Mouse (Mus musculus) MEL (cell line): ENCODE measurements at regions not wholly inside any gene's neighbourhood (a gene's known extent, or its start where the extent isn't known, plus 50 kb on each side); places are given as distances from the start of the nearest gene placed in this dataset.

Experiments used
- CTCF ChIP-seq, 3 experiments: IDR thresholded peaks in 2 of 3; conservative IDR thresholded peaks in 1 of 3; 2 replicates each; pipeline ENCODE4 v1.5.1; 2011 to 2012; ENCODE audit warnings: low read length in 3 of 3, low read depth in 2 of 3, mild to moderate bottlenecking in 2 of 3, improper control_type of control experiment in 1 of 3, inconsistent platforms in 1 of 3, mixed read lengths in 1 of 3, moderate library complexity in 1 of 3; ENCODE audit not compliant: control insufficient read depth in 1 of 3, insufficient read depth in 1 of 3, poor library complexity in 1 of 3, severe bottlenecking in 1 of 3
- E2F4 ChIP-seq: IDR thresholded peaks from 2 replicates; pipeline ENCODE4 v1.6.1; 2011; ENCODE audit warnings: low read depth, low read length, improper control_type of control experiment, borderline replicate concordance
- TBP ChIP-seq: IDR thresholded peaks from 2 replicates; pipeline ENCODE4 v1.8.0; 2011; ENCODE audit warnings: low read depth, low read length, improper control_type of control experiment

DNA sequence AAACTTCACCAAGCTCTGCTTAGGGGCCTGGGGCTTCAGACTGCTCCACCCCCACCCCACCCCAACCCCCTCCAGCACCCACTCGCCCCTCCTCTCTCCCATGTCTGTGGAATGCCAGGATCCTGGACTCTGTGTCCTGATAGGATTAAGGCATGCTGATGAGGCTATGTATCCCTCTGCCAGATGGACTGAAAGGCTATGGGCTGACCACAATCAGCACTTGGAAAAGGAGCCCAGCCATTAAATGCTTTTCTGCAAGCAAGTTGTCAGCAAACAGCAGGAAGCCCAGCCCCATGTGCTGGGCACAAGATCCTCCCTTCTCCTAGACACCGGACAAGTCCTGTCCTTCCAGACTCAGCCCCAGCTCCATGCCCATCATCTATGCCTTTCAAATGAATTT, 76.7 kb downstream of the Tmem17 start:
- TF ChIP-seq CTCF (IDR thresholded peaks at IDR 0.05 in 2 of 3, conservative IDR thresholded peaks at IDR 0.05 in 1 of 3; ENCODE audit: control insufficient read depth in 1 of 3, insufficient read depth in 1 of 3, low read depth in 2 of 3, low read length in 3 of 3, poor library complexity in 1 of 3, severe bottlenecking in 1 of 3) = no peak
- TF ChIP-seq TBP = no peak
- TF ChIP-seq E2F4 = no peak
